Mouse (Mus musculus) E14TG2a.4 (cell line): ENCODE measurements around the gene Ly75.

Source experiments
- H3K27me3 ChIP-seq: 2 replicates; pipeline ENCODE4 v1.6.1; 2014; ENCODE audit warnings: low read length, control low read depth; ENCODE audit not compliant: insufficient read depth
- H3K36me3 ChIP-seq: 2 replicates; pipeline ENCODE4 v1.6.1; 2014; ENCODE audit warnings: low read length, control low read depth; ENCODE audit not compliant: insufficient read depth
- H3K4me1 ChIP-seq: replicated peaks from 2 replicates; pipeline ENCODE4 v1.6.1; 2014; ENCODE audit warnings: low read depth, low read length, control low read depth
- H3K4me3 ChIP-seq: replicated peaks from 2 replicates; pipeline ENCODE4 v1.5.1; 2014; ENCODE audit warnings: mild to moderate bottlenecking, low read length
- H3K9me3 ChIP-seq: 2 replicates; pipeline ENCODE4 v1.6.1; 2014; ENCODE audit warnings: low read length, control low read depth
- CTCF ChIP-seq: conservative IDR thresholded peaks from 2 replicates; pipeline ENCODE4 v1.5.1; 2014; ENCODE audit warnings: low read length
- NANOG ChIP-seq: IDR thresholded peaks from 2 replicates; pipeline ENCODE4 v1.6.1; 2014; ENCODE audit warnings: borderline replicate concordance, low read length, mixed read lengths
- POU5F1 ChIP-seq: IDR thresholded peaks from 2 replicates; pipeline ENCODE4 v1.6.1; 2014; ENCODE audit warnings: low read length, borderline replicate concordance

The Ly75 gene

DNA sequence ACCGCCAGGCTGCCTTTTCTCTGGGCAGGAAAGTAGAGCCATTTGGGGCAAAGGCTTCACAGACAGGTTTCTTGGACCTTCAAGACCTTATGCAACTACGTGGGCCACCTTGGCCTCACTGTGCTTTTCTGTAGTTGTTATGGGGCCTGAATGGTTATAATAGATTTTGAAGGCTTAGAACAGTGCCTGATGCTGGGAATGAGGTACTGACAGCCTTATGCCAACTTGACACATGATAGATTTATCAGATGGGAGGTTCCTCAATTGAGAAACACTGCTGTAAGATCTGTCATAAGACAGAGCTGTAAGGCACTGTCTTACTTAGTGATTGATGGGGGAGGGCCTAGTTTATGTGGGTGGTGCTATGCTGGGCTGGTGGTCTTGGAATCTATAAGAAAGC, 15.9 kb downstream of the Ly75 start:
- peaks cover 75% of the 10 kb centered on the region for H3K36me3 ChIP-seq
- 0 out of 2 replicates have a peak, but pooled peaks cover 3% of the 10 kb centered on the region for H3K4me1 ChIP-seq
- no peaks in the 10 kb centered on the region for H3K27me3 ChIP-seq
- TF ChIP-seq NANOG (no peak), CTCF (no peak), POU5F1 (no peak)
- no peak overlapping the region for H3K4me3 ChIP-seq
- peaks cover 11% of the 10 kb centered on the region; the same call in 1 of the 2 replicates for H3K9me3 ChIP-seq

DNA sequence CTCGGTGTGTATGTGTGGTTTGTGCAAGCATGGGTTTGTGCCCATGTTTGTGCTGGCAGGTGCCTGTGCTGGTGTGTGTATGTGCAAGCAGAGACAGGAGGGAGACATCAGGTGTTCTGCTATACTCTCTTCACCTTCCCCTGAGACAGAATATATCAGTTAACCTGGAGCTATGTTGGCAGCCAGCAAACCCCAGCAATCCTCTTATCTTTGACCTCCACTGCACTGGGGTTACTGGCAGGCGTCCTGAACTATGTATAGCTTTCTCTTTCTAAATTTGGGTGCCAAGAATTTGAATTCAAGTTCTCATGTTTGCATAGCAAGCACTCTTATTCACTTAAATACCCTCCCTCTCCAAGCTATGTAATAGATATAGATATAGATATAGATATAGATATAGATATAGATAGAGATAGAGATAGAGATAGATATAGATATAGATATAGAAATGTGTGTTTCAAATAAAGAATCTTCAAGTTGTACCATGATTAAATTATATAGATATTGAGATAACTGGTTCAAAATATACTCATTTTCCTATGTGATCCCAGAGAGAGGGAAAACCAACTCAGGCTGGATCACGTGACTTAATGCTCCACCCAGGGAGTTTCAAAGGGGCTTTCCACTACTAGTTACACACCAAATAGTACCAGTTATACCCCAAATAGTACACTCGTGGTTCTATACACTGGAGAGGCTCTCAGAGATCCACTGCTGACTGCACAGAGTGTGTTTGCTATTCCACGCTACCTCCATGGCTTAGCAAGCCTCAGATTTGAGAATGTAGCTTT, 17.1 kb downstream of the Ly75 start:
- TF ChIP-seq POU5F1 (no peak), CTCF (no peak), NANOG (no peak)
- H3K36me3 ChIP-seq: peaks cover 84% of the 10 kb centered on the region
- H3K4me3 ChIP-seq: no peak overlapping the region

GRCm38 (mm10) chr2:60365138-60365775, 17.8 kb downstream of the Ly75 start:
- H3K9me3 ChIP-seq: peaks cover 11% of the 10 kb centered on the region; the same call in 1 of the 2 replicates
- no peaks in the 10 kb centered on the region for H3K4me1 ChIP-seq
- H3K27me3 ChIP-seq: no peaks in the 10 kb centered on the region
- H3K4me3 ChIP-seq: no peak overlapping the region
- TF ChIP-seq POU5F1 (no peak), CTCF (no peak), NANOG (no peak)
- H3K36me3 ChIP-seq: peaks cover 83% of the 10 kb centered on the region

More for the DNA sequence above, 17.1 kb downstream of the Ly75 start:
- H3K9me3 ChIP-seq: peaks cover 11% of the 10 kb centered on the region; the same call in 1 of the 2 replicates
- H3K27me3 ChIP-seq: no peaks in the 10 kb centered on the region
- 0 out of 2 replicates have a peak, but pooled peaks cover 3% of the 10 kb centered on the region for H3K4me1 ChIP-seq

DNA sequence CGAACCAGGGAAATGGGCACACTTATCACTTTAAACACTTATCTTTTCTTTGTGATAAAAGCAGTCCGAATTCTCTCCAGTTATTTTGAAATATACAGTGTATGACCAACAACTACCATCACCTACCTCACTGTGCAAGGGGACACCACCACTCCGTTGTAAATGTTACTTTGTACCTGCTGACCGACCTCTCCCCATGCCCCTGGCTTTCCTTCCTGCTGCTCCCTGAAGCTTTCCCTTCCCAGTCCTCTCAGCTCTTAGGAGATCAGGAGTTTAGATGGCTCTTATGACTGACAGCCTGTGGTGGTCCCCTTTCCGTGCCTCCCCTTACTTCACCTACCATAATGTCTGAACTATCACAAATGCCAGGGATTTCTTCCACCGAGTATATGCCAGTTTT, 21.0 kb downstream of the Ly75 start:
- peaks cover 2% of the 10 kb centered on the region; the same call in 1 of the 2 replicates for H3K9me3 ChIP-seq
- H3K27me3 ChIP-seq: no peaks in the 10 kb centered on the region
- TF ChIP-seq NANOG (no peak), CTCF (no peak), POU5F1 (no peak)
- no peak overlapping the region for H3K4me3 ChIP-seq
- H3K4me1 ChIP-seq: no peaks in the 10 kb centered on the region
- H3K36me3 ChIP-seq: peaks cover 79% of the 10 kb centered on the region

DNA sequence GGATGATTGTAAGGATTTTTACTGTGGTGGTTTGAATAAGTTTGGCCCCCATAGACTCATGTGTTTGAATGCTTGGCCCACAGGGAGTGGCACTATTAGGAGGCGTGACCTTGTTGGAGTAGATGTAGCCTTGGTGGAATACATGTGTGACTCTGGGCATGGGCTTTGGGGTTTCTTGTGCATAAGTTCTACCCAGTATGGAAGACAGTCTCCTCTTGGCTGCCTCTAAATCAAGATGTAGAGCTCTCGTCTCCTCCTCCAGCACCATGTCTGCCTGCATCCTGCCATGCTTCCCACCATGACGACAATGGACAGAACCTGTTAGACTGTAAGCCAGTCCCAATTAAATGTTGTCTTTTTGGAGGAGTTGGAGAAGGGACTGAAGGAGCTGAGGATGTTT, 23.3 kb downstream of the Ly75 start:
- peaks cover 11% of the 10 kb centered on the region for H3K4me1 ChIP-seq
- H3K4me3 ChIP-seq: no peak overlapping the region
- TF ChIP-seq POU5F1: no peak
- no peak for TF ChIP-seq CTCF
- TF ChIP-seq NANOG: no peak
- no peaks in the 10 kb centered on the region for H3K27me3 ChIP-seq
- H3K9me3 ChIP-seq: no peaks in the 10 kb centered on the region
- peaks cover 73% of the 10 kb centered on the region for H3K36me3 ChIP-seq

DNA sequence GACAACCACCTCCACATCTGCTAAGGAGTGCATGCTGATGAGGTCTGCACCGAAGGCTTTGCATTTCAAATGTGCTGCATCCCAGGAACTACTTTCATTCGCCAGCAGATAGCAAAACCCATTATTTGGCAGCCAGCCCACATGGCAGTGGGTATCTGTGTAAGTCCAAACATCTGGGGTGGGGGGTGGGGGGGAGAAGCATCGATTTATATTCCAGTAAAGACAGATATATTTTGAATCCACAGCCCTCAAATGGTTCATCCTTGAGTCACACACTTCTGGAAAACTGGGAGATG, 27.8 kb downstream of the Ly75 start:
- H3K4me3 ChIP-seq: no peak overlapping the region
- no peaks in the 10 kb centered on the region for H3K9me3 ChIP-seq
- H3K4me1 ChIP-seq: peaks cover 20% of the 10 kb centered on the region
- no peak for TF ChIP-seq NANOG
- TF ChIP-seq CTCF: no peak
- TF ChIP-seq POU5F1: no peak
- no peaks in the 10 kb centered on the region for H3K27me3 ChIP-seq
- peaks cover 78% of the 10 kb centered on the region for H3K36me3 ChIP-seq

- no peak overlapping the region for H3K4me3 ChIP-seq
- no peaks in the 10 kb centered on the region for H3K9me3 ChIP-seq
- H3K36me3 ChIP-seq: peaks cover 77% of the 10 kb centered on the region
- TF ChIP-seq POU5F1 (no peak), CTCF (no peak), NANOG (no peak)
- peaks cover 20% of the 10 kb centered on the region for H3K4me1 ChIP-seq
- H3K27me3 ChIP-seq: no peaks in the 10 kb centered on the region
These were observed 28.3 kb downstream of the Ly75 start for GRCm38 (mm10) chr2:60354541-60355387.

- H3K4me3 ChIP-seq: no peak overlapping the region
- no peaks in the 10 kb centered on the region for H3K9me3 ChIP-seq
- peaks cover 85% of the 10 kb centered on the region for H3K36me3 ChIP-seq
- TF ChIP-seq POU5F1 (no peak), CTCF (no peak), NANOG (no peak)
- H3K27me3 ChIP-seq: no peaks in the 10 kb centered on the region
- peaks cover 20% of the 10 kb centered on the region for H3K4me1 ChIP-seq
These were observed 30.8 kb downstream of the Ly75 start for GRCm38 (mm10) chr2:60352296-60352695.
